Mouse (Mus musculus) induced T-regulatory cell, adult 2 months (primary cell): ENCODE measurements at regions not wholly inside any gene's neighbourhood (a gene's known extent, or its start where the extent isn't known, plus 50 kb on each side); places are given as distances from the start of the nearest gene placed in this dataset.
A peak's percentile ranks its signal among the peaks of the same experiment; 100 is the strongest.

Experiments
- DNase-seq: peaks from one replicate; pipeline ENCODE4 v3.0.0-alpha.2; 2012; ENCODE audit warnings: low read depth

DNA sequence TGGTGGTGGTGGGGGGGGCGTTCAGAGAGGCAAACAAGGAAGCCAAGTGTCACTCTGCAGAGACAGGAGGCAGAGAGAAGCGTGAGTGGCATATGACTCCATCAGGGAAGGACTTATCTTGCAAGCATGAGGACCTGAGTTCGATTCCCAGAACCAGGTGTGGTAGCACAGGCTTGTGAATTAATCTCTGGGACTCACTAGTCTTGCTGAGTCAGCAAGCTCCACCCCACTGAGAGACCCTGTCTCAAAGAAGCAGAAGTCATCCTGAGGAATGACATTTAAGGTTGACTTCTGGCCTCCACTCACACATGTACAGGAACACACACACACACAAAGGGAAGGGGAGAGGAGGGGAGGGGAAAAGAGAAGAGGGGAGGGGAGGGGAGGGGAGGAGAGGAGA is 156.5 kb downstream of the Rplp1 start:
- no peak for DNase-seq

DNA sequence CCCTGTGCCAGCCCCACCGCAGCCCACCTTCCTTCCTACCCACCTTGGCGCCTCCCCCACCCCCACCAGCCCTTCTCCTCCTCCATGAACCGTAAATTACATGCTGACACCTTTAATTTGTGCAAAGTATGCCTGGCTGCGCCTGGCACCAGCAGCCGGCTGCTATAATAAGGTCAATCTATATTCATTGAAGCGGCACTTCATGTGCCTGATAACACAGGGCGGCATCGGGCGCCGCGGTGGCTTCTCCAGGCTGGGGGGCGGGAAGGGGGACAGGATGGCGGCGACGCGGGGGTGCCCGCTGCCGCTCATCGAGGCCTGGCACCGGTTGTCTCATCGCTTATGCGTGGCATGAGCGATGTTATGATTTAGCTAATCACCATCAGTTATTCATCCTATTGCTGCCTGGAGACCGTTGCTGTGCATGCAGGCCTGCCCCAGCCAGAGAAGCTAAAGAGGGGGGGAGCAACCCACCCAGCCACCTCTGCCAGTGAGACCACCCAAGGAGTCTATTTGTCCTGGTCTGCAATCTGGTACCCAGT is 157.5 kb downstream of the Rplp1 start:
- DNase-seq: no peak

DNA sequence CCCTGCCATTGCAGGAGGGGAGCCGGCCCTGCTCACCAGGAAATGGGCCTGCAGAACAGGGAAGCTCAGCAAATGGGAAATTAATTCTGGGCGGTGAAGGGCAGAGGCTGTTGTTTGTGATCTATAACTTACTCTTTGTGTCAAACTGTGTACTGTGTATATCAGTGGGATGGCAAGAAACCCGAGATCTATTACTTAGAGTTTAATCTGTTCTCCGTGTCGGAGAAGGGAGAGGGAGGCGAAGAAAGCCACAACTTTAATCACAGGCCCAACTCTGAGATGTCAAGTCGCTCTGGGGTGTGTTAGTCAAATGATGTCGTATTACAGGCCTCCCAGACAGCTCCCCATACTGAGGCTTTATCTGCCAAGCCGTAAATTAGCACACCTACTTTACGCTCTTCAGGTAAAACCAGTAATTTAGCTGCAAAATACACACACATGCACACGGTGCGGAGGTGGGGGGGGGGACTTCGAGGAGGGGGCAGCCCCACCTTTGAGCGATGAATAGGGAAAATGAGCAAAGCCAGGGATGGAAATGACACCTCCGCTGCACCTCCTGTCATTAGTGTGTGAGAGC is 158.0 kb downstream of the Rplp1 start:
- no peak for DNase-seq

DNA sequence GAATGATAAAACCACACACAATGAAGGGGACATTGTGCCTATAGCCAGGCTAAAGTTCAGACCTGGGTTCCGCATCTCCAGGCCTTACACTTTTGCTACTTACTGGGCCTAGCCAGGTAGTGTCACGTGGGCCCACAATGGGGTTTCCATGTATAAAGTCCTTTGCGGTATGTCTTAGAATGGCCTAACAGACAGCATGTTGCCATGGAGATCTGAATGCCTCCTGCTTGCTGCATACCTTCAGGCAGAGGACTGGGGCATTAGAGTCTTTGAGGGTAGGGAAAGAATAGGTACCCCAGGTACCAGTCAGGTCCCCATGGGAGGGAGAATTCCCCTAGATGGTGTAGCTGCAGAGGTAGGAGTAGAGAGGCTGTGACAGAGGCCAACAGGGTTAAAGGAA is 159.0 kb downstream of the Rplp1 start:
- DNase-seq: no peak

DNA sequence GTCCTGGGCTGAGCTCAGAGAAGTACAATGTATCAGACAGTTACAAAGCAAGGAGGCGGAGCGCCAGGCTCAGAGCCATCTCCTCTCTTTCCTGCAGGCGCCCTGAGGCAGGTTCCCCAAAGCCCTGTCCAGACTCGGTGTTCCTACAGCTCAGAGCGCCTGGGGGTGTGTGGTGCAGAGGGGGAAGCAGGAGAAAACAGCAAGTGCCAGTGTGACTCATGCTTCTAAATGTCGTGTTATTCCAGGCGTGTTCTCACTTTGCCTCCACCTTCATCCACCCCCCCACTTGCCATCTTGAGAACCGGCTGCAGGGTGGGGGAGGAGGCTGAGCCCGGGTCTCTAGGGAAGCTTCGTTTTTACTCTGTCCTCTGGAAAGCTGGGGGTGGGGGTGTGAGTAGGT is 160.5 kb downstream of the Rplp1 start:
- DNase-seq: peak; percentile 59

- DNase-seq: peak; percentile 47
These were observed 165.1 kb downstream of the Rplp1 start for GRCm38 (mm10) chr9:61749201-61749600.

GRCm38 (mm10) chr9:61748416-61748815 is 165.9 kb downstream of the Rplp1 start:
- no peak for DNase-seq

DNA sequence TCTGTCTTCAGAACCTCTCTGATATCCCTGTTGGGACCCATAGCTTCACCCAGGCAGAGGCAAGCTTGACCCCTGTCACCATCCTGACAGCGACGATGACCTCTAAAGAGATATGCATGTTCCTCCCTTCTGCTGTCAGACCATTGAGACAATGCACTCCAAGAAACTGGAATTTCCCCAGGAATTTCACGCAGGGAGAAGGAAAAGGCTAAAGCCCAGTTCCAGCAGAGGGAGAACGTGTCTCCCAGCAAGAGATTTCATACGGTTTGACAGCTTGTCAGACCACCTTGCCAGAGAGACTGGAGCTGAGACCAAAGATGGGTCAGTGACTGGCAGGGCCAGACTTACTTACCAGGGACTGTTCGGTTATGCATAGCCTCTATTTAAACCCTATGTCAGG is 167.9 kb downstream of the Rplp1 start:
- DNase-seq: no peak

- no peak for DNase-seq
These were observed 169.0 kb downstream of the Rplp1 start for GRCm38 (mm10) chr9:61745301-61745801.

DNA sequence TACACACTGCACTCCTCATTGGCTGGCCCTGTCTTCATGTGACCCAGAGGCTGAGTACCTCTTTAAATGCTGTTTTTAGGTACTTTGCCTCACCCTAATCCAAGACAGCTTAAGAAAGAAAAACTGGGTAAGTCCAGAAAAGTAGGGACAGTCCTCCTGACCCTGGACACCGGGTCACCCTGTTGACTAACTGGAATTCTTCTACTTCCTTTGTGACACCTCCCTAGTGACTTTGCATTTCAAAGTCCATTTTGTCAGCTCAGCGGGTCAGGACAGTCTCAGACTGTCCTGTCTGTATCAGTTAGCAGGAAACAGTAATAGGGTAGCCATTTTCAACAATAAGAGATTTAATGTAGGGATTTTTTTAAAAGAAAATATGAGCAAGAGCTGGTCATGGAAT is 180.8 kb downstream of the Rplp1 start:
- DNase-seq: no peak

- DNase-seq: no peak
These were observed 181.6 kb downstream of the Rplp1 start for GRCm38 (mm10) chr9:61732747-61733146.

GRCm38 (mm10) chr9:61728115-61728514 is 186.2 kb downstream of the Rplp1 start:
- DNase-seq: no peak

- DNase-seq: no peak
These were observed 186.7 kb downstream of the Rplp1 start for GRCm38 (mm10) chr9:61727651-61728050.

- no peak for DNase-seq
These were observed 190.3 kb downstream of the Rplp1 start for GRCm38 (mm10) chr9:61724070-61724469.

DNA sequence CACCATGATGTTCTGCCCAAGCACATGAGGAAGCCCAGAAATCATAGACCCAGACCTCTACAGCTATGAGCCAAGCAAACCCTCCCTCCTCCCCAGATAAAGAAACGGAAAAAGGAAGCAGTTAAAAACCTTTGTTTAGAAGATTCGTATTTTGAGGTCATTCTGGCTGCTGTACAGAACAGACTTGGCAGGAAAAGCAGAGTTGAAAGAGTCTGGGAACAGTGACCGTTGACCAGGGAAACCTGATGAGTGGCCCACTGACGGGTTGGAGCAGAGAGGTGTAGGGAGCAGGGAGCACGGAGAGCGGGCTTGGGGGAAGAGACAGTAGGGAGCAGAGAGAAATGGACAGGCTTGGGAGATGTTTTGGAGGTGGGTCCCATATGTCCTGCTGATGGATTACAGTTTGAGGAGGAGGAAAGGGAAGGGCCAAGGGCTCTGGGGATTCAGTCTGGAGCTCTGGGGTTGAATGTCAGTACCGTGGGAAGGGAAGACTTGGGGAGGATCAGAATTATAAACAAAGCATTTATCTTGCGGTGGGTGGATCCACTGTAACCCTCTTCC is 191.2 kb downstream of the Rplp1 start:
- DNase-seq: no peak

- DNase-seq: no peak
These were observed 192.5 kb downstream of the Rplp1 start for GRCm38 (mm10) chr9:61721851-61722250.

- DNase-seq: no peak
These were observed 193.3 kb downstream of the Rplp1 start for GRCm38 (mm10) chr9:61721071-61721470.

DNA sequence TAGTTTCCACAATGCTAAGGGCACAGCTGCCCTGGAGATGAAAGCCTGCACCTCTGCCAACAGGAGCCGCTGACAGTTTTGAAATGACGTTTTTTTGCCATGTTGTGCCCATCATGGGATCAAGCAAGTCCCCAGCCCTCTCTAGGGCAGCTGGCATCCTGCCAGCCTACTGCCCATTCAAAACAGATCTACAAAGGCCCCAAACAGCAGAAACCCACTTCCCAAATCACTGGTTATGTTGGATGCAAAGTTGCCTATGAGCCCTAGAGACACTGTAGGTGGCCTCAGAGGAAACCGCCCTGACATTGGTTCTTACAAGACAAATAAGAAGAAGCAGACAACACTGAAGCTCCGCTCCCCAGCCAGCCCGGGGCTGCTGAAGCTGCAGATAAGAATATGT is 194.1 kb downstream of the Rplp1 start:
- peak; percentile 52 for DNase-seq

GRCm38 (mm10) chr9:61716751-61717150 is 197.6 kb downstream of the Rplp1 start:
- DNase-seq: no peak

DNA sequence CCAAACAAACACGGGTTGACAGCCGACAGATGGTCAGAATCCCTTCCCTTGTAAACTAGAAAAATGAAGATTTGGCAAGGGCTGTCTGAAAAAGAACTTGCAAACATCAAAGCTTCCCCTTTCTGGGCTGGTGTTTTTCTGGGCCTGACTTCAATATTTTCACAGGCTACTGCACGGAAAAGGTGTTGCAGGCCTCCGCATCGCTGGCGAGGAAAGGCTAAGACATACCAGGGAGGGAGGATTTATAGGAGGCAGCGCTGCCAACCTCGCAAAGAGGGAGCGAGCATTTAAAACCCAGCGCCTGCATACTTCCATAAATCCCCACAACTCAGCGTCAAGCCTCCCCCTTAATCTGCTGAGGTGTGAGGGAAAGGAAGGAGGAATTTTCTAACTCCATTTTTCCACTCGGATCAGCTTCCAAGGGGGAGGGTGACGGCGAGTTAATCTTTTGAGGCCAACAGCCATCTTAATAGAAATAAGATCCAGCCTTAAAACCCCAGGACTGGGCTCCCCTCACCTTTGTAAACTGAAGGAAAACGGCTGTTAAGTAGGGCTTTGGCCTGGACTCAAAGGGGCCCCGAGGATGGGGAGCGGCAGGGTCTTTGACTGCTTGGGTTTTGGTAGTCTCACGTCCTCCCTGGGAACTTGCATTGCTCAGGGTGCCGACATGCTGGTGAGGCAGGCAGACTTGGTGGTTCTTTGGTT is 199.9 kb downstream of the Rplp1 start:
- DNase-seq: no peak

DNA sequence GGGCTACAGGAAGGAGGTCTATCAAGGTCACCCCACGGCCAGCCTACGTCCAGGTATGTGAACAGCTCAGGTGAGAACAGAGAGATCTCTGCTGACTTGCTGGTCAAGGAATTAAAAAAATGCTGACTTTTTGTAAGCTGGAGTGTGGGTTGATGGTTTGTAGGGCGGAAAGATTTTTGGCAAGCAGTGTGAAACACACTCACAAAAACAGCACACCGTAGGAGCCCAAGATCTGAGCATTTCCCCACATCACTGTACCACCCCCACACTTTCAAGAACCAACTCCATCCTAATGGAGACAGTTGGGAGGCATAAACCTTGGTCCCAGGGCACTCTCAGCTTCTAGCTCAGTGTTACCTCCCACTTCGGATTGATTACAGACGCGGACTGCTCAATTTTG is 200.5 kb downstream of the Rplp1 start:
- DNase-seq: no peak

DNA sequence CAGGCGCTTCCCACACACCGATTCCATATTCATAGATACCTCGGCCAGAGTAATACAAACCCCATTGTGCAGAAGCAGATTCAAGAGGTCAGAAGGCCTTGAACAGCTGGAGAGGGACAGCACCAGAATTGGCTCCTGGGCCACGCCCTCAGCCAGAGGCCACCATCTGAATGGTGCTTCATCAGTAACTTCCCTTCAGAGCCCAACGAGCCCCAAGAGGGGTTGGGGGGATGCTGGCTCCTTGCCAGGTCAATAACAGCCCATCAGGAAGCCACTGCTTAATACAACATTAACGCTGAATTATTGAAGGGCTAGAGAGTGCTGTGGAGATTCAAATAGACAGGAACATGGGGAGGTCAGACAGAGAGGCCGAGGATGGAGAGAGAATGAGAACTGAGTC is 203.0 kb downstream of the Rplp1 start:
- no peak for DNase-seq

DNA sequence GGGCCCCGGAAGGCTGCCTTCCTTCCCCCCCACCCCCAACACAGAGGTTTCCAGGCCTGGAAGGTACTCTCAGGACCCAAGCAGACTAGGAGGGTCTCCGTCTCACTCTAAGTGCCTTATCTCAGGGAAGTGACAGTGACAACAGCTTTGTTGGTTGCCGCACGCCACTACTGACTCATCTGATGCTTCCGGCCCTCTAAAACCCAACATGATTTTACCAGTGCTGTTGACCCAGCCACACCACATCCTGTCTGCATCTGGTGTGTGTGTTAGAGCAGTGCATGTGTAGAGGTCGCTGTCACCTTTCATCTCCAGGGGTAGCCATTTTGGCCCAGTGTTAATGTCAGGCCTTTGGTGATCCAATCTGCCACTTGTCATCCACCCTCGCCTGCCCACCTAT is 206.5 kb downstream of the Rplp1 start:
- DNase-seq: peak; percentile 91
